Mouse (Mus musculus): ENCODE measurements around the gene Gm12355. TPM values are rescaled to one million over a fixed set of nuclear protein-coding genes. Genes with fewer than 3 reads are reported as not detected.
"Not testable (repeated sequence)": the region's sequence is repeated elsewhere in the genome, so short reads cannot be mapped to it uniquely, and the experiment has no call there.

Gm12355 gene
- 1.3 TPM in 1 of 2 replicates, not detected in the other for total RNA-seq (2014; fragmentation: Nextera tagmentation)
- total RNA-seq (2017): 1.7 and 3.4 TPM in 2 replicates
- not detected in 2 replicates for polyA plus RNA-seq (2012)

GRCm38 (mm10) chr11:98625611-98626410 is at the start of gene Gm12355, which contains the start of gene Gsdma3:
Gene Gm12355 (minus strand): TSS chr11:98625661.
Gene Gsdma3 (plus strand): TSS chr11:98626360.
- peaks cover 4% of the 10 kb centered on the region; the same call in 1 of the 2 replicates for H3K4me1 ChIP-seq (ENCODE audit: insufficient read depth, low read depth, low read length)
- H3K27me3 ChIP-seq (ENCODE audit: insufficient read depth, low read length): peaks cover 20% of the 10 kb centered on the region
- H3K36me3 ChIP-seq (replicated peaks): no peaks in the 10 kb centered on the region
- no peaks in the 10 kb centered on the region for H3K9me3 ChIP-seq (replicated peaks)
- no peak for DNase-seq (ENCODE audit: low spot score)
- no peak for ATAC-seq (ENCODE audit: extremely low read depth, insufficient number of reproducible peaks, low FRiP score, poor library complexity, severe bottlenecking)
- H3K4me3 ChIP-seq (ENCODE audit: low read depth, low read length): no peak within 1 kb of the TSS
- no peak for TF ChIP-seq POLR2AphosphoS5 (IDR thresholded peaks at IDR 0.05; ENCODE audit: insufficient replicate concordance, low read depth, low read length)
- TF ChIP-seq CTCF (IDR thresholded peaks at IDR 0.05; ENCODE audit: low read depth, low read length): no peak
- no peak for TF ChIP-seq GATA1 (IDR thresholded peaks at IDR 0.05; ENCODE audit: borderline replicate concordance, low read length)
- TF ChIP-seq TAL1 (conservative IDR thresholded peaks at IDR 0.05; ENCODE audit: low read depth, low read length): no peak
- TF ChIP-seq GATA2 (IDR thresholded peaks at IDR 0.05; ENCODE audit: borderline replicate concordance, low read depth, low read length): no peak

GRCm38 (mm10) chr11:98673136-98673535 is 47.7 kb upstream of the Gm12355 start:
- Histone ChIP-seq H3K4me1 (ENCODE audit: insufficient read depth, low read depth, low read length) (peaks cover 36% of the 10 kb centered on the region), H3K27me3 (ENCODE audit: insufficient read depth, low read length) (peaks cover 47% of the 10 kb centered on the region), H3K4me3 (ENCODE audit: low read depth, low read length) (peak overlapping the region; percentile 28; the same call in 1 of the 2 replicates)
- ATAC-seq (ENCODE audit: extremely low read depth, insufficient number of reproducible peaks, low FRiP score, poor library complexity, severe bottlenecking); H3K9me3 ChIP-seq (replicated peaks); DNase-seq (ENCODE audit: low spot score); H3K36me3 ChIP-seq (replicated peaks): not testable (repeated sequence)

GRCm38 (mm10) chr11:98672482-98672881 is 47.0 kb upstream of the Gm12355 start:
- ATAC-seq (ENCODE audit: extremely low read depth, insufficient number of reproducible peaks, low FRiP score, poor library complexity, severe bottlenecking) (no peak), DNase-seq (ENCODE audit: low spot score) (no peak)

GRCm38 (mm10) chr11:98671857-98672256 is 46.4 kb upstream of the Gm12355 start:
- no peak overlapping the region for H3K4me3 ChIP-seq (ENCODE audit: low read depth, low read length)
- ATAC-seq (ENCODE audit: extremely low read depth, insufficient number of reproducible peaks, low FRiP score, poor library complexity, severe bottlenecking) (peak; percentile 15; the same call in 1 of the 2 replicates), DNase-seq (ENCODE audit: low spot score) (no peak)
- no peaks in the 10 kb centered on the region for H3K36me3 ChIP-seq (replicated peaks)
- peaks cover 54% of the 10 kb centered on the region for H3K27me3 ChIP-seq (ENCODE audit: insufficient read depth, low read length)
- TF ChIP-seq TAL1 (conservative IDR thresholded peaks at IDR 0.05; ENCODE audit: low read depth, low read length) (no peak), CTCF (IDR thresholded peaks at IDR 0.05; ENCODE audit: low read depth, low read length) (no peak), GATA2 (IDR thresholded peaks at IDR 0.05; ENCODE audit: borderline replicate concordance, low read depth, low read length) (no peak), GATA1 (IDR thresholded peaks at IDR 0.05; ENCODE audit: borderline replicate concordance, low read length) (no peak), POLR2AphosphoS5 (IDR thresholded peaks at IDR 0.05; ENCODE audit: insufficient replicate concordance, low read depth, low read length) (no peak)
- H3K4me1 ChIP-seq (ENCODE audit: insufficient read depth, low read depth, low read length): peaks cover 30% of the 10 kb centered on the region
- H3K9me3 ChIP-seq (replicated peaks): no peaks in the 10 kb centered on the region

More at GRCm38 (mm10) chr11:98672482-98672881, 47.0 kb upstream of the Gm12355 start:
- Histone ChIP-seq H3K27me3 (ENCODE audit: insufficient read depth, low read length) (peaks cover 50% of the 10 kb centered on the region), H3K36me3 (replicated peaks) (no peaks in the 10 kb centered on the region), H3K9me3 (replicated peaks) (no peaks in the 10 kb centered on the region), H3K4me1 (ENCODE audit: insufficient read depth, low read depth, low read length) (peaks cover 32% of the 10 kb centered on the region), H3K4me3 (ENCODE audit: low read depth, low read length) (no peak overlapping the region; the same call in 1 of the 2 replicates)
- TF ChIP-seq CTCF (IDR thresholded peaks at IDR 0.05; ENCODE audit: low read depth, low read length) (no peak), GATA2 (IDR thresholded peaks at IDR 0.05; ENCODE audit: borderline replicate concordance, low read depth, low read length) (no peak), GATA1 (IDR thresholded peaks at IDR 0.05; ENCODE audit: borderline replicate concordance, low read length) (no peak)

- Histone ChIP-seq H3K36me3 (replicated peaks) (no peaks in the 10 kb centered on the region), H3K27me3 (ENCODE audit: insufficient read depth, low read length) (peaks cover 54% of the 10 kb centered on the region), H3K4me3 (ENCODE audit: low read depth, low read length) (no peak overlapping the region), H3K9me3 (replicated peaks) (no peaks in the 10 kb centered on the region), H3K4me1 (ENCODE audit: insufficient read depth, low read depth, low read length) (peaks cover 30% of the 10 kb centered on the region)
- no peak for DNase-seq (ENCODE audit: low spot score)
- TF ChIP-seq GATA2 (IDR thresholded peaks at IDR 0.05; ENCODE audit: borderline replicate concordance, low read depth, low read length): no peak
- TF ChIP-seq TAL1 (conservative IDR thresholded peaks at IDR 0.05; ENCODE audit: low read depth, low read length): no peak
- TF ChIP-seq GATA1 (IDR thresholded peaks at IDR 0.05; ENCODE audit: borderline replicate concordance, low read length): no peak
- TF ChIP-seq POLR2AphosphoS5 (IDR thresholded peaks at IDR 0.05; ENCODE audit: insufficient replicate concordance, low read depth, low read length): no peak
- no peak for TF ChIP-seq CTCF (IDR thresholded peaks at IDR 0.05; ENCODE audit: low read depth, low read length)
- ATAC-seq (ENCODE audit: extremely low read depth, insufficient number of reproducible peaks, low FRiP score, poor library complexity, severe bottlenecking): no peak
Observed at GRCm38 (mm10) chr11:98671284-98671815, 45.9 kb upstream of the Gm12355 start.

- no peak overlapping the region for H3K4me3 ChIP-seq (ENCODE audit: low read depth, low read length)
- no peaks in the 10 kb centered on the region for H3K36me3 ChIP-seq (replicated peaks)
- peaks cover 54% of the 10 kb centered on the region for H3K27me3 ChIP-seq (ENCODE audit: insufficient read depth, low read length)
- TF ChIP-seq GATA1 (IDR thresholded peaks at IDR 0.05; ENCODE audit: borderline replicate concordance, low read length) (no peak), GATA2 (IDR thresholded peaks at IDR 0.05; ENCODE audit: borderline replicate concordance, low read depth, low read length) (no peak), TAL1 (conservative IDR thresholded peaks at IDR 0.05; ENCODE audit: low read depth, low read length) (no peak), CTCF (IDR thresholded peaks at IDR 0.05; ENCODE audit: low read depth, low read length) (no peak), POLR2AphosphoS5 (IDR thresholded peaks at IDR 0.05; ENCODE audit: insufficient replicate concordance, low read depth, low read length) (no peak)
- no peak for DNase-seq (ENCODE audit: low spot score)
- no peaks in the 10 kb centered on the region for H3K9me3 ChIP-seq (replicated peaks)
- ATAC-seq (ENCODE audit: extremely low read depth, insufficient number of reproducible peaks, low FRiP score, poor library complexity, severe bottlenecking): no peak
- peaks cover 24% of the 10 kb centered on the region for H3K4me1 ChIP-seq (ENCODE audit: insufficient read depth, low read depth, low read length)
Observed at GRCm38 (mm10) chr11:98668984-98669383, 43.5 kb upstream of the Gm12355 start.

Measured in G1E (cell line).